Mouse (Mus musculus): ENCODE data around the gene Rps19bp1.

Gene Rps19bp1

GRCm38 (mm10) chr15:80219211-80219610 lies 44.9 kb downstream of the Rps19bp1 start:
- no peak for DNase-seq (ENCODE audit: low read depth, low spot score)

DNA sequence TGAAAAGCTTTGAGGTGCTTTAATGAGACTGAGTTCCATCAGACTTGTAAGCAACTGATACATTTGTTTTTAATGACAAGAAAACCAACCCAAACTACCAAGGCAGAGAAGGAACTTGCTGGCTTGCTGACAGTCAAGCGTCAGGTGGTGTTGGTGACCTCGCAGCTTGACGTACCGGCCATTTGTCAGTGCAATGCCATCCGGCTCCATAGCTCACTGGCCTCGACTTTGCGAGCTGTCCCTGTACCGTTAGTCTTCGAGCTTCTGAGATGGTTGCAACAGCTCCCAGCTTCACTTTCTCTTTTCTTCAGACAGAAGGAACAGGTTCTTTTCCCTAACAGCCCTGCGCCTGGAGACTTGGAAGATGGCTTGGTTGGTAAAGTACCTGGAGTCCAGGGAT lies 46.6 kb downstream of the Rps19bp1 start:
- DNase-seq (ENCODE audit: low read depth, low spot score) = no peak

DNA sequence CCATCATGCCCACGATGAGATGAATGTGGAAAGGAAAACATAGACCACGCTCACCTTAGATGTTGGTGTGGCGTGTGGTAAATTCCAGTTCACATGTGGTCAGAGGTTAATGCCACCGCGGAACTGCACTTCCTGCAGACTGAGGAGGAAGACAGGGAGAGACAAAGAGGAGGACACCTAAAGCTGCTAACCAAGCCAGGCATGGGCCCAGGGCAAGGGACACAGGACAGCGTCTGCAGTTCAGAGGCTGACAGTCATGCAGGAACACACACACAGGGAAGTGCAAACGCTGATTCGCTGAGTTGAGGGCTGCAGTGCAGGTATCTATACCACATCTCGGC lies 47.7 kb downstream of the Rps19bp1 start:
- no peak for DNase-seq (ENCODE audit: low read depth, low spot score)

- no peak for DNase-seq (ENCODE audit: low read depth, low spot score)
Measured at GRCm38 (mm10) chr15:80215716-80216479, 48.2 kb downstream of the Rps19bp1 start.

DNA sequence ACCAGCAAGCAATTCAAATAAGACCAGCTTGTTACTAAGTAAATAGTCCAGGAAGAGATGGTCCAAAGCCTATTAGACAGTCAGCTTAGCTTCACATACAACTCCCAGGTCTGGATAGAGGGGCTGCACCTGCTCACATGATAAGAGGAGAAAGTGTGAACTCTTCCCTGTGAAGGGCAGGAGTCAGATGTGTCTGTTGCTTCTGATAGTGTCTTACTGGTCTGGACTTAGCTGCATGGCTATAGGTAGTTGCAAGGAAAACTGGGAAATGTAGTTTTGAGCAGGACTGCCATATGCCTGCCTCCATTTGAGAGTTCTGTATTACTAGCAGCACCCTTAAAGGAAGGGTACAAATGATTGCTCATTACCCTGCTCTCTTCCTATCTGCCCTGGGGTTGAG lies 50.4 kb downstream of the Rps19bp1 start:
- DNase-seq (ENCODE audit: low read depth, low spot score) = no peak

Measured in WW6 (cell line).